Mouse (Mus musculus): ENCODE measurements around the gene Ccdc43. TPM values are rescaled to one million over a fixed set of nuclear protein-coding genes. Genes with fewer than 3 reads are reported as not detected.

Ccdc43 gene
- 36.7 and 39.9 TPM in 2 replicates for polyA plus RNA-seq (2015; fragmentation: Nextera tagmentation; extraction: Ambion mirVana)

GRCm38 (mm10) chr11:102697338-102698017, at the start of gene Ccdc43:
Ccdc43 (minus strand) TSS chr11:102697782.
- H3K4me3 ChIP-seq (ENCODE audit: low read length), result peak within 1 kb of the TSS; percentile 86
- WGBS, result under 1% methylated on average over 49 of the region's 49 CpGs

GRCm38 (mm10) chr11:102744746-102745145, 47.2 kb upstream of the Ccdc43 start:
- H3K9me3 ChIP-seq (ENCODE audit: control insufficient read depth, low read length), result no peaks in the 10 kb centered on the region
- peaks cover 4% of the 10 kb centered on the region for H3K4me1 ChIP-seq (ENCODE audit: control insufficient read depth, insufficient read depth, low read length)
- ATAC-seq, result no peak
- H3K27ac ChIP-seq (ENCODE audit: low read length), result no peak overlapping the region
- no peak overlapping the region for H3K4me3 ChIP-seq (ENCODE audit: low read length)
- WGBS, result 84% methylated on average over 3 of the region's 3 CpGs
- no peaks in the 10 kb centered on the region for H3K27me3 ChIP-seq (replicated peaks; ENCODE audit: control insufficient read depth, insufficient read depth, low read length)
- H3K4me2 ChIP-seq (ENCODE audit: low read depth, low read length), result no peak overlapping the region
- no peak overlapping the region for H3K9ac ChIP-seq (ENCODE audit: low read depth, low read length)
- no peaks in the 10 kb centered on the region for H3K36me3 ChIP-seq (ENCODE audit: control insufficient read depth, insufficient read depth, low read length)

More at GRCm38 (mm10) chr11:102697338-102698017, at the start of gene Ccdc43:
- Histone ChIP-seq H3K9ac (ENCODE audit: low read depth, low read length) (peak within 1 kb of the TSS; percentile 92), H3K27ac (ENCODE audit: low read length) (peak within 1 kb of the TSS; percentile 69), H3K4me1 (ENCODE audit: control insufficient read depth, insufficient read depth, low read length) (peaks cover 4% of the 10 kb centered on the region; the same call in 1 of the 2 replicates), H3K9me3 (ENCODE audit: control insufficient read depth, low read length) (no peaks in the 10 kb centered on the region), H3K27me3 (replicated peaks; ENCODE audit: control insufficient read depth, insufficient read depth, low read length) (no peaks in the 10 kb centered on the region), H3K4me2 (ENCODE audit: low read depth, low read length) (peak within 1 kb of the TSS; percentile 63), H3K36me3 (ENCODE audit: control insufficient read depth, insufficient read depth, low read length) (no peaks in the 10 kb centered on the region)
- peak; percentile 99 for ATAC-seq

- 75% methylated on average over 5 of the region's 5 CpGs for WGBS
- no peak overlapping the region for H3K4me3 ChIP-seq (ENCODE audit: low read length)
- ATAC-seq, result no peak
- no peaks in the 10 kb centered on the region for H3K9me3 ChIP-seq (ENCODE audit: control insufficient read depth, low read length)
- H3K27me3 ChIP-seq (replicated peaks; ENCODE audit: control insufficient read depth, insufficient read depth, low read length), result no peaks in the 10 kb centered on the region
- no peak overlapping the region for H3K4me2 ChIP-seq (ENCODE audit: low read depth, low read length)
- H3K4me1 ChIP-seq (ENCODE audit: control insufficient read depth, insufficient read depth, low read length), result peaks cover 7% of the 10 kb centered on the region
- H3K27ac ChIP-seq (ENCODE audit: low read length), result no peak overlapping the region
- no peaks in the 10 kb centered on the region for H3K36me3 ChIP-seq (ENCODE audit: control insufficient read depth, insufficient read depth, low read length)
- H3K9ac ChIP-seq (ENCODE audit: low read depth, low read length), result no peak overlapping the region
Observed at GRCm38 (mm10) chr11:102742843-102743242, 45.3 kb upstream of the Ccdc43 start.

GRCm38 (mm10) chr11:102742066-102742465, 44.5 kb upstream of the Ccdc43 start:
- Histone ChIP-seq H3K27me3 (replicated peaks; ENCODE audit: control insufficient read depth, insufficient read depth, low read length) (no peaks in the 10 kb centered on the region), H3K27ac (ENCODE audit: low read length) (no peak overlapping the region), H3K4me1 (ENCODE audit: control insufficient read depth, insufficient read depth, low read length) (peaks cover 7% of the 10 kb centered on the region), H3K36me3 (ENCODE audit: control insufficient read depth, insufficient read depth, low read length) (no peaks in the 10 kb centered on the region), H3K9ac (ENCODE audit: low read depth, low read length) (no peak overlapping the region), H3K9me3 (ENCODE audit: control insufficient read depth, low read length) (no peaks in the 10 kb centered on the region), H3K4me2 (ENCODE audit: low read depth, low read length) (no peak overlapping the region), H3K4me3 (ENCODE audit: low read length) (no peak overlapping the region)
- no peak for ATAC-seq
- 63% methylated on average over 7 of the region's 7 CpGs for WGBS

GRCm38 (mm10) chr11:102741129-102741950, 43.8 kb upstream of the Ccdc43 start:
- 0 out of 2 replicates have a peak, but pooled peaks have one; percentile 23 for ATAC-seq
- Histone ChIP-seq H3K27me3 (replicated peaks; ENCODE audit: control insufficient read depth, insufficient read depth, low read length) (no peaks in the 10 kb centered on the region), H3K27ac (ENCODE audit: low read length) (no peak overlapping the region; the same call in 1 of the 2 replicates)

GRCm38 (mm10) chr11:102740634-102741033, 43.1 kb upstream of the Ccdc43 start:
- Histone ChIP-seq H3K9me3 (ENCODE audit: control insufficient read depth, low read length) (no peaks in the 10 kb centered on the region), H3K27me3 (replicated peaks; ENCODE audit: control insufficient read depth, insufficient read depth, low read length) (no peaks in the 10 kb centered on the region), H3K4me2 (ENCODE audit: low read depth, low read length) (no peak overlapping the region), H3K27ac (ENCODE audit: low read length) (no peak overlapping the region), H3K9ac (ENCODE audit: low read depth, low read length) (no peak overlapping the region), H3K36me3 (ENCODE audit: control insufficient read depth, insufficient read depth, low read length) (no peaks in the 10 kb centered on the region), H3K4me3 (ENCODE audit: low read length) (no peak overlapping the region), H3K4me1 (ENCODE audit: control insufficient read depth, insufficient read depth, low read length) (peaks cover 7% of the 10 kb centered on the region)
- no peak for ATAC-seq
- WGBS, result 65% methylated on average over 11 of the region's 11 CpGs

More at GRCm38 (mm10) chr11:102741129-102741950, 43.8 kb upstream of the Ccdc43 start:
- Histone ChIP-seq H3K9me3 (ENCODE audit: control insufficient read depth, low read length) (no peaks in the 10 kb centered on the region), H3K4me3 (ENCODE audit: low read length) (no peak overlapping the region), H3K36me3 (ENCODE audit: control insufficient read depth, insufficient read depth, low read length) (no peaks in the 10 kb centered on the region), H3K4me1 (ENCODE audit: control insufficient read depth, insufficient read depth, low read length) (peaks cover 7% of the 10 kb centered on the region), H3K4me2 (ENCODE audit: low read depth, low read length) (no peak overlapping the region), H3K9ac (ENCODE audit: low read depth, low read length) (peak overlapping the region; percentile 52)
- WGBS, result 22% methylated on average over 22 of the region's 22 CpGs

DNA sequence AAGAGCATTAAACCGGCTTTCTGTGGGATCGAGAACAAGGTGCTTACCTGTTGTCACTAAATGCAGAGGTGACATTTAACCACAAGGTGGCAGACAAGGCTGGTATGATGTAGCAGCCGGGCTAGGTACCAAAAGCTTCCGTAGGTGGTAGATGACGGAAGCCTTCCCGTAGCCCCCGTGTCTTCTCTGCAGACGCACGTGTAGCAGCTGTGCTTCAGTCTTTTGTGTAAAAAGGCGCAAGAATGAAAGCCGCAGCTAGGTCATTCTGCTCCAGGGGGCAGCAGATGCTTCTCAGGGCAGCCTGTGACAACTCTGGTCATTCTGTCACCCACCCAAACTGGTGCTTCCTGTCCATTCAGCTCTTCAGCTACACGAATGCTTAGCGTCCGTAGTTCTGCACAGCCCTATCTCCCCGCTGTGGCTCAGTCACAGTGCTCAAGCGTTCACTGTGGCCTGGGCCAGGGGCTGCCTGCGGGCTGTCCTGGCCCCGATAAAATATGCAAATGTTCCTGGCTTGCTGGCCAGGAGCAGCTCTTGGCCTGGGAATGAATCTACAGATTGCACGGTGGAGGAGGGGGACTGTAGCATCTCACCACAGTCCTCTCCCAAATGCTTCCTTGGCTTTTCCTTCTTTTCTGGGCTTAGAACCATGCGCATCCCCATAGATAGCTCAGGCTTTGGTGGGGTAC, 41.8 kb upstream of the Ccdc43 start:
- Histone ChIP-seq H3K4me1 (ENCODE audit: control insufficient read depth, insufficient read depth, low read length) (peaks cover 7% of the 10 kb centered on the region), H3K27me3 (replicated peaks; ENCODE audit: control insufficient read depth, insufficient read depth, low read length) (no peaks in the 10 kb centered on the region), H3K9me3 (ENCODE audit: control insufficient read depth, low read length) (no peaks in the 10 kb centered on the region), H3K4me3 (ENCODE audit: low read length) (peak overlapping the region; percentile 35), H3K4me2 (ENCODE audit: low read depth, low read length) (peak overlapping the region; percentile 72), H3K36me3 (ENCODE audit: control insufficient read depth, insufficient read depth, low read length) (no peaks in the 10 kb centered on the region), H3K9ac (ENCODE audit: low read depth, low read length) (peak overlapping the region; percentile 31; the same call in 1 of the 2 replicates), H3K27ac (ENCODE audit: low read length) (no peak overlapping the region)
- peak; percentile 60 for ATAC-seq
- WGBS, result 7% methylated on average over 20 of the region's 20 CpGs

- H3K9me3 ChIP-seq (ENCODE audit: control insufficient read depth, low read length), result no peaks in the 10 kb centered on the region
- H3K9ac ChIP-seq (ENCODE audit: low read depth, low read length), result no peak overlapping the region
- no peak for ATAC-seq
- no peaks in the 10 kb centered on the region for H3K27me3 ChIP-seq (replicated peaks; ENCODE audit: control insufficient read depth, insufficient read depth, low read length)
- no peak overlapping the region for H3K4me2 ChIP-seq (ENCODE audit: low read depth, low read length)
- H3K36me3 ChIP-seq (ENCODE audit: control insufficient read depth, insufficient read depth, low read length), result no peaks in the 10 kb centered on the region
- no peak overlapping the region for H3K27ac ChIP-seq (ENCODE audit: low read length)
- whole genome bisulfite sequencing, result 83% methylated on average over 3 of the region's 3 CpGs
- H3K4me1 ChIP-seq (ENCODE audit: control insufficient read depth, insufficient read depth, low read length), result peaks cover 7% of the 10 kb centered on the region
- no peak overlapping the region for H3K4me3 ChIP-seq (ENCODE audit: low read length)
Observed at GRCm38 (mm10) chr11:102738046-102738445, 40.5 kb upstream of the Ccdc43 start.

DNA sequence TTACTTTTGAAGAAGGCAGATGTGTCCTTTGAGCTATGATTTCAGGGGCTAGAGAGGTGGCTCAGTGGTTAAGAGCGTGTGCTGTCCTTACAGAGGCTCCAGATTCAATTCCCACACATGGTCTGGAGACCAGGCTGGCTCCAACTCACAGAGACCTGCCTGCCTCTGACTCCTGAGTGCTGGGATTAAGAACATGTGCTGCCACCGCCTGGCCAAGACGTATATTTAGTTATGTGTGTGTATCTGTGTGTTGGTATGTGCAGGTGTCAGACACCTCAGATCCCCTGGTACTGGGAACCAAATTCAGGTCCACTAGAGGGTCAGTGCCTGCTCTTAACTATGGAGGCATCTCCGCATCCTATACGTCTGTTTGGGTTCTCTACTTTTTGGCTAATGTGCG, 37.4 kb upstream of the Ccdc43 start:
- H3K4me3 ChIP-seq (ENCODE audit: low read length), result no peak overlapping the region
- H3K36me3 ChIP-seq (ENCODE audit: control insufficient read depth, insufficient read depth, low read length), result no peaks in the 10 kb centered on the region
- no peaks in the 10 kb centered on the region for H3K9me3 ChIP-seq (ENCODE audit: control insufficient read depth, low read length)
- H3K9ac ChIP-seq (ENCODE audit: low read depth, low read length), result no peak overlapping the region
- no peak for ATAC-seq
- peaks cover 4% of the 10 kb centered on the region for H3K4me1 ChIP-seq (ENCODE audit: control insufficient read depth, insufficient read depth, low read length)
- no peak overlapping the region for H3K4me2 ChIP-seq (ENCODE audit: low read depth, low read length)
- H3K27me3 ChIP-seq (replicated peaks; ENCODE audit: control insufficient read depth, insufficient read depth, low read length), result no peaks in the 10 kb centered on the region
- no peak overlapping the region for H3K27ac ChIP-seq (ENCODE audit: low read length)
- 89% methylated on average over 6 of the region's 6 CpGs for WGBS

All from intestine, embryonic 16.5 days (tissue).